In genomic region chr17:70707819-70708140, GRCm38 (mm10) we compare ENCODE assay signal across 10 mouse cellular contexts.
A peak's percentile ranks its signal among the peaks of the same experiment; 100 is the strongest.
DNase-seq lines count a peak whose midpoint lies in the region; ATAC-seq lines count a peak whose summit lies in the region.
"Had no signal": no experiment of that assay in that cellular context is flagged by ENCODE, and none has a peak within 500 bp of the region (broad histone marks: within the 10 kb centered on the region; RNA-seq: fewer than 3 reads in every experiment).

No protein-coding gene starts in this region.

- intact Hi-C loops in left cerebral cortex, postnatal 14 days (cut with DNase I), result no loop called here

- no peak overlapping the region for H3K4me2 ChIP-seq in hindbrain, embryonic 11.5 days (replicated peaks; ENCODE audit: low read depth, low read length)
- no peak overlapping the region; the same call in 1 of the 2 replicates for H3K4me2 ChIP-seq in embryonic facial prominence, embryonic 11.5 days (ENCODE audit: low read depth, low read length)
- H3K4me2 ChIP-seq in hindbrain, embryonic 16.5 days (ENCODE audit: low read length), result peak overlapping the region; percentile 56
- H3K4me2 ChIP-seq in midbrain, embryonic 16.5 days (ENCODE audit: low read length), result peak overlapping the region; percentile 73

- no peaks in the 10 kb centered on the region for H3K9me3 ChIP-seq in hindbrain, embryonic 11.5 days (ENCODE audit: control insufficient read depth, low read length)
- no peaks in the 10 kb centered on the region for H3K9me3 ChIP-seq in hindbrain, embryonic 10.5 days
- no peaks in the 10 kb centered on the region for H3K9me3 ChIP-seq in embryonic facial prominence, embryonic 11.5 days (replicated peaks; ENCODE audit: control insufficient read depth, low read length)
- H3K9me3 ChIP-seq in hindbrain, embryonic 16.5 days (ENCODE audit: control insufficient read depth, low read length), result no peaks in the 10 kb centered on the region
- H3K9me3 ChIP-seq in midbrain, embryonic 16.5 days (replicated peaks; ENCODE audit: control insufficient read depth, low read length, poor library complexity, severe bottlenecking), result no peaks in the 10 kb centered on the region

- H3K36me3 ChIP-seq in hindbrain, embryonic 11.5 days (ENCODE audit: control insufficient read depth, insufficient read depth, low read length), result no peaks in the 10 kb centered on the region
- H3K36me3 ChIP-seq in hindbrain, embryonic 10.5 days, result no peaks in the 10 kb centered on the region
- no peaks in the 10 kb centered on the region for H3K36me3 ChIP-seq in embryonic facial prominence, embryonic 11.5 days (replicated peaks; ENCODE audit: control insufficient read depth, insufficient read depth, low read depth, low read length)
- no peaks in the 10 kb centered on the region for H3K36me3 ChIP-seq in hindbrain, embryonic 16.5 days (ENCODE audit: control insufficient read depth, insufficient read depth, low read length)
- no peaks in the 10 kb centered on the region for H3K36me3 ChIP-seq in midbrain, embryonic 16.5 days (ENCODE audit: control insufficient read depth, insufficient read depth, low read length)

- no peaks in the 10 kb centered on the region for H3K27me3 ChIP-seq in hindbrain, embryonic 11.5 days (ENCODE audit: control insufficient read depth, insufficient read depth, low read length)
- H3K27me3 ChIP-seq in hindbrain, embryonic 10.5 days (ENCODE audit: insufficient read depth, poor library complexity, severe bottlenecking), result peaks cover 26% of the 10 kb centered on the region
- H3K27me3 ChIP-seq in embryonic facial prominence, embryonic 11.5 days (ENCODE audit: control insufficient read depth, insufficient read depth, low read length), result no peaks in the 10 kb centered on the region
- no peaks in the 10 kb centered on the region for H3K27me3 ChIP-seq in hindbrain, embryonic 16.5 days (replicated peaks; ENCODE audit: control insufficient read depth, insufficient read depth, low read length)
- H3K27me3 ChIP-seq in midbrain, embryonic 16.5 days (ENCODE audit: control insufficient read depth, insufficient read depth, low read depth, low read length), result 0 out of 2 replicates have a peak, but pooled peaks cover 5% of the 10 kb centered on the region

- peak; percentile 28; the same call in 1 of the 2 replicates for ATAC-seq in hindbrain, embryonic 11.5 days (ENCODE audit: low FRiP score)
- peak; percentile 25; the same call in 1 of the 2 replicates for ATAC-seq in embryonic facial prominence, embryonic 11.5 days (replicated peaks; ENCODE audit: insufficient number of reproducible peaks, low FRiP score, low TSS enrichment, low read depth)
- ATAC-seq in hindbrain, embryonic 16.5 days, result 0 out of 2 replicates have a peak, but pooled peaks have one; percentile 3
- ATAC-seq in midbrain, embryonic 16.5 days, result peak; percentile 37; the same call in 1 of the 2 replicates

- WGBS in hindbrain, embryonic 11.5 days, result 34% methylated on average over 6 of the region's 6 CpGs
- WGBS in hindbrain, embryonic 10.5 days, result 40% methylated on average over 6 of the region's 6 CpGs
- WGBS in embryonic facial prominence, embryonic 11.5 days, result 37% methylated on average over 6 of the region's 6 CpGs
- WGBS in hindbrain, embryonic 16.5 days, result 39% methylated on average over 6 of the region's 6 CpGs
- 24% methylated on average over 6 of the region's 6 CpGs for WGBS in midbrain, embryonic 16.5 days

- no peak overlapping the region for H3K27ac ChIP-seq in hindbrain, embryonic 11.5 days (ENCODE audit: low read depth, low read length)
- H3K27ac ChIP-seq in hindbrain, embryonic 10.5 days, result no peak overlapping the region
- no peak overlapping the region for H3K27ac ChIP-seq in embryonic facial prominence, embryonic 11.5 days (replicated peaks; ENCODE audit: low read depth, low read length)
- H3K27ac ChIP-seq in hindbrain, embryonic 16.5 days (ENCODE audit: low read depth, low read length), result no peak overlapping the region
- H3K27ac ChIP-seq in midbrain, embryonic 16.5 days (ENCODE audit: low read length), result no peak overlapping the region

- no peak overlapping the region for H3K9ac ChIP-seq in hindbrain, embryonic 11.5 days (ENCODE audit: low read depth, low read length)
- no peak overlapping the region for H3K9ac ChIP-seq in embryonic facial prominence, embryonic 11.5 days (replicated peaks; ENCODE audit: low read length)
- no peak overlapping the region; the same call in 1 of the 2 replicates for H3K9ac ChIP-seq in hindbrain, embryonic 16.5 days (ENCODE audit: low read depth, low read length)
- H3K9ac ChIP-seq in midbrain, embryonic 16.5 days (ENCODE audit: low read depth, low read length), result 0 out of 2 replicates have a peak overlapping the region, but pooled peaks have one; percentile 54

- no peak for DNase-seq in hindbrain, embryonic 11.5 days (ENCODE audit: low spot score)
- DNase-seq in hindbrain, embryonic 10.5 days (ENCODE audit: low spot score), result no peak
- no peak for DNase-seq in embryonic facial prominence, embryonic 11.5 days (ENCODE audit: low spot score)
- no peak for DNase-seq in frontal cortex, postnatal 14 days (ENCODE audit: low spot score in 2 of 2)
- no peak for DNase-seq in cerebellum, postnatal 4 days (ENCODE audit: low spot score in 2 of 2)
- no peak for DNase-seq in left cerebral cortex, postnatal 14 days (ENCODE audit: low spot score in 2 of 2)
- DNase-seq: cerebellum, adult 9-10 months; right cerebral cortex, adult 18-20 months had no signal

- H3K4me1 ChIP-seq in hindbrain, embryonic 11.5 days (replicated peaks; ENCODE audit: control insufficient read depth, insufficient read depth, low read length), result no peaks in the 10 kb centered on the region
- peaks cover 18% of the 10 kb centered on the region for H3K4me1 ChIP-seq in hindbrain, embryonic 10.5 days (replicated peaks)
- peaks cover 3% of the 10 kb centered on the region; the same call in 1 of the 2 replicates for H3K4me1 ChIP-seq in embryonic facial prominence, embryonic 11.5 days (ENCODE audit: control insufficient read depth, insufficient read depth, low read length)
- peaks cover 6% of the 10 kb centered on the region for H3K4me1 ChIP-seq in hindbrain, embryonic 16.5 days (ENCODE audit: control insufficient read depth, insufficient read depth, low read depth, low read length)
- H3K4me1 ChIP-seq in midbrain, embryonic 16.5 days (ENCODE audit: control insufficient read depth, insufficient read depth, low read length), result peaks cover 9% of the 10 kb centered on the region

- H3K4me3 ChIP-seq in hindbrain, embryonic 11.5 days (ENCODE audit: low read depth, low read length), result no peak overlapping the region
- H3K4me3 ChIP-seq in hindbrain, embryonic 10.5 days, result no peak overlapping the region
- H3K4me3 ChIP-seq in embryonic facial prominence, embryonic 11.5 days (ENCODE audit: low read depth, low read length), result no peak overlapping the region
- H3K4me3 ChIP-seq in hindbrain, embryonic 16.5 days (ENCODE audit: low read length), result no peak overlapping the region
- peak overlapping the region; percentile 34; the same call in 1 of the 2 replicates for H3K4me3 ChIP-seq in midbrain, embryonic 16.5 days (ENCODE audit: low read depth, low read length)

Comparison
In these comparisons a context has a peak if more than half of its experiments do, and no peak if none do; other contexts are left out.
1. H3K4me2 ChIP-seq: peak in hindbrain, embryonic 16.5 days (single experiment) and midbrain, embryonic 16.5 days (single experiment); none in hindbrain, embryonic 11.5 days (single experiment) and embryonic facial prominence, embryonic 11.5 days (single experiment).
2. Peak in every context shown above with its lines, with median percentiles within 50 percentile points of each other: ATAC-seq.